Mouse (Mus musculus): ENCODE results near the gene Tcaf3.

The Tcaf3 gene

DNA sequence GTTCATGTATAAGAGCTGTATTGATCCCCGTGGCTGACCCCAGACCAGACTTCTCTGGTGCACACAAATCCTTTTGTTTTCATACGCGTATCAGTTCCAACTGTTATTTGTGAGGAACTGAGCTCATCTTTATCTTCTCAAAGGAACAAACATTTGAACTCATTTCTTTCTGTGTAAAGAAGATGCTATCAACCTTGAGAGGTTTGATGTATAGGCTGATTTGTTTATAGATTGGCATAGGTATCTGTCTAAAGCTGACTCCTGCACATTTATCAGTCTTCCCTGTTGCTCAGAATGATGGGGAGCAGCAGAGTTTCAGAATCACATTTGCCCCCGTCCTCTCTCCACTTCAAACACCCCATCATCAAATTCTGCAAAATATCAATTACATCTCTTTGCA lies at the start of gene Tcaf3:
TSS of gene Tcaf3 (minus strand) at position 101 of the 400 bp plus-strand sequence.
- no peak for DNase-seq (ENCODE audit: low read depth, low spot score)

DNA sequence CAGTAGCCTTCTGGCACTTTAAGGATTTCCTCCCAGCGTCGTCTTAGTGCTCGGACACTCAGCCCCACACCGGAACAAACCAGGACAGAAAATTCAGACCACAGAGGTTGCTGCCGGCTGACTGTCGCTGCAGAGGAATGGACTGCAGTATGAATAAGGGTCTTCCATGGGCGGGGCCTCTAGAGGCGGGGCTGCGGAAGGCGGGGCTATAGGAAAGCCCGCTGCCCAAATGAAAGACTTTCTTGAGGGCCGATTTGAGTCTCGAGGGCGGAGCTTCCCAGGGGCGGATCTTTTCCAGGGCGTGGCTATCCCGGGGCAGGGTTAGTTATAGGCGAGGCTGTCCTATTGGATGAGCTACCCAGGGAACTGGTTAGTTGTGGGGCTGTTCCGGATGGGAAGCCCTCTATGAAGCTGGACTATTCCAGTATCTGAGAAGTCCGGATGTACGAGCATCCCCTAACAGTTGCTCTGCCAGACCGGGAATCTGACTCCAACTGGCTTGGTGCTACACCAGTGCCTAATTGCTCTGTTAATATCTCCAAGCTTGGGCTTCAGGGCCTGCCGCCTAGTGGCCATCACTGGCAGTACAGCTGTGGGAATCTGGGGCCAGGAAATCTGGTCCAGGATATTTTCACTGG lies 47.5 kb upstream of the Tcaf3 start, which contains the start of gene Tcaf2:
TSS of gene Tcaf2 (minus strand) at position 343 of the 638 bp plus-strand sequence.
- DNase-seq (ENCODE audit: low read depth, low spot score): no peak

DNA sequence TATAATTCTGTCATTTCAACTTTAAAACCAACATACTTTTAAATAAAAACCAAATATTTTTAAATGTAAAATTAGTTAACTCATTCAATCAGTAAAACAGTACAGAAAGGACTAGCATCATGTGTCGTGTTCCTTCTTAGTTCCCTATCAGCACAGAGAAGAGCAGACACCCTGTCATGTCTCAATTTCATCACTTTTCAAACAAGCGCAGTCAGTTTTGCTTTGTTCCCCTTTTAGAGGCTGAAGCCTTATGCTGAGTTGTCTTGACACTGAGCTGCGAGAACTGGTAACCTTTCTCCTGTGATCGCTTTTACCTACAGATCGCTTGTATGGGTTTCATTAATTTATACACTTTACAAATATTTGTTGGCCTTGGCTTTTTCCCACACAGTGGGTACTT lies 36.9 kb upstream of the Tcaf3 start:
- DNase-seq (ENCODE audit: low read depth, low spot score): no peak

DNA sequence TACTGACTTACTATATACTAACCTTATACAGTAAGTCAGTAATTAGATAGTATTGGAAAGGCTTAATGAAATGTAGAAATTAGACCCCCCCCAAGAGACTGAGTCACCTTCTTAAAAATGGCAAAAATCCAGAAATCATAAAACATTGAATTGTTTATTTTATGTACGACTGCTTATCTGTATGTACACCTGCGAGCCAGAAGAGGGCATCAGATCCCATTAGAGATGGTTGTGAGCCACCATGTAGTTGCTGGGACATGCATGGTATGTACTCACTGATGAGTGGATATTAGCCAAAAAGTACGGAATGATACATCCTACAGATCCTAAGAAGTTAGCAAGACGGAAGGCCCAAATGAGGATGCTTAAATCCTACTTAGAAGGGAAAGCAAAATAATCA lies 33.9 kb upstream of the Tcaf3 start:
- no peak for DNase-seq (ENCODE audit: low read depth, low spot score)

DNA sequence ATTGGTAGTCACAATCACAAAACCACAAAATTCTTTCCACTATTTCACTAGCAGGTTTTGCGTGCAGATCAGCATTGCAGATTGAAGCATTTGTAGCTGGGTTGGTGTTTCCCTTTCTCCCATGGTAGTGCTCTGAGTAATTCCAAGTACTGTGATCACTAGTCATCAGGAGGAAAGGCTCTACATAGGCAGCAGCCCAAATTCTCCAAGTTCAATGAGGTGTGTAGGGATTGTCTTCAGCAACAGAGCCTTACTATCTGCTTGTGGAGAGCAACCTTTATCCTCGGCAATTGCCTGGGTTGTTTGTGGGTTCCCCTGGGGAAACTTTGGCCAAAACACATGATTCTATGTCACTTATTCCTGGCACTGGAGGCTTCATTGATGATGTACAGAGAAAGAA lies 19.4 kb upstream of the Tcaf3 start:
- DNase-seq (ENCODE audit: low read depth, low spot score): no peak

DNA sequence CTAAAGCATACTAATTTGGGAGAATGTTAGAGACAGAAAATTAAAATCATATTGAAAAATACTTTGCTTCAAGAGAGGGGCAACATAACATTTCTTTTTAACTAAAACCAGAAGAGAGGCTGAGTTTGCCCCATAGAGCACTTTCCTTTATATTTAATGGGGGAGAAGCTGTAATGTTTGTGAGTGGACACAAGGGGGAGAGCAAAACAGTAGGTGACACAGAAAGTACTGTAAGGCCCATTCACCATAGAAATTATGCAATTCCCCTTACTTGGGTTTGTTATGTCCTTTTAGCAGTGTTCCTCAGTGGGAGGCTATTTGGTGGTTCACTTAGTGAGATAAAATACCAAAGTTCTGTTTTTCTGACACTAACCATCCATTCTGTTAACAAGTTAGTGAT lies 14.7 kb upstream of the Tcaf3 start:
- DNase-seq (ENCODE audit: low read depth, low spot score): no peak

DNA sequence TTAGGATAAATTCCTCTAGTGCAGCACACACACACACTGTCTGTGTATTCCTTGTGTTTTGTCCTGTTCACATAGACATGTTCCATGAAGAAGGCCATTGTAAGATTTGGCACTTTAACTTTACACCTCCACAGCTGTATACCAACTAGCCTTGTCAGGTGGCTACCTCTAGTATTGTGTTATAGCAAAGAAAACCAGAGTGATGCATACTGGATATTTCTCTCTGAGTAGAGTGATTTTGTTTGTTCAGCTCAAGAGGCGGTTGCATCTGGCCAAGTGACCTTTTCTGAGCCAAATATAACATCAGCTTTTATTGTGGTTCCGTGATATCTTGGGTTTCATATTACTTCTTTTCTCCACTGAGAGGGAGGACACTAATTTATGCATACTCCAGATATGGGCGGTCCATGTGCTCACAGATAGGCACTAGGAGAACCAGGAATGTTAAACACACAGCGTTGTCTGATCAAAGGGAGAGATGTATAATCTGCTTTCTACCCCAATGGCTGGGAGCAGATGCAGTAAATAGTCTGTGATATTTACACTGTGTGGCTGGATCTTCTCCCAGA lies 13.5 kb upstream of the Tcaf3 start:
- DNase-seq (ENCODE audit: low read depth, low spot score): no peak

DNA sequence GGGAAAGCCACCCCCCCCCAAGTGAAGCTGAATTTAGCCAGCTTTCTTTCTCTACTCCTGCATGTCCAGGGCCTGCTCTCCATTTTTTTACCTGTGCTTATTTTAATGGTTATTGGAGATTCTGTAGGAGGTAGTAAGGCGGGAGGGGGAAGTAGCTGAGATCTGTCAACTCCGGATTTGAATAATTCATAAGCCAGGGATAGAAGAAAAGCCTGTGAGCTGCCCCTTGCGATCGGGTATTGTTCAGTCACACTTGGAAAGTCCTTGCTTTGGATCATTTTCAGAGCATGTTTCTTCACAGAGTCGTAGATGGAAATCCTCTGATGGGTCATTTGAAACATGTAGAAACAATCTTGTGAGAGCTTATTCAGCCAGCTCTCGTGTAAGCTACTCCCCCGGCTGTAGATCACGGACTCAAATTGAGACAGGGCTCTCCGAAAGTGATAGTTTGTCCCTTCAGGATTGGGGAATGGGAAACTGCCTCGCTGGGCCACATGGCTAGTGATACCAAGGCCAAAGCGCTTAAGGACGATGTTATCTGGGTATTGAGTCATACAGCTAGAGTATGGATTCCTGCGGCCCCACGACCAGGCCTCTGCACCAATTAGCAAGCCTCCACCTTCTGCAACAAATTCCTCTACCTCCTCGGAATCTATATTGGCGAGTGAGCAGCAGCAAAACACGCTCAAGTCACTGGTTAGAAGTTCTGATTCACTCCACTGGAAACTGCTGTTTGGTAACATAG lies 4.2 kb downstream of the Tcaf3 start:
- no peak for DNase-seq (ENCODE audit: low read depth, low spot score)

DNA sequence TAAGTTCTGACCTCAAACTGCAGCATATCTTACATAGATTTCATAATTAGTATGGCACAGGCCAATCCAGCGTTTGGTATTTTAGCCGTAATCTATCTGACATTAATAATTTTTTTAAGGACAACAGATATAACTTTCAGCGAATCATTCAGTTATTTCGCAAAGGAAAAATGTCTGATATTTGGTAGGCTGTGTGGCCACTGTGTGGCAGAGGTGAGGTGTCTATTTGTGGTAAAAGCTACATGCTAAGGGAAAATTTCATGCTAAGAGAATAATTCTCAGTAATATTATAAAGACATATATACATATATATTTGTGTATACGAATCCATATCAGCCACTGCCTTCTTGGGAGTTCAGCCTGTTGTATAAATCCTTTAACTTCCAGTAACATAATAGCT lies 10.9 kb downstream of the Tcaf3 start:
- no peak for DNase-seq (ENCODE audit: low read depth, low spot score)

DNA sequence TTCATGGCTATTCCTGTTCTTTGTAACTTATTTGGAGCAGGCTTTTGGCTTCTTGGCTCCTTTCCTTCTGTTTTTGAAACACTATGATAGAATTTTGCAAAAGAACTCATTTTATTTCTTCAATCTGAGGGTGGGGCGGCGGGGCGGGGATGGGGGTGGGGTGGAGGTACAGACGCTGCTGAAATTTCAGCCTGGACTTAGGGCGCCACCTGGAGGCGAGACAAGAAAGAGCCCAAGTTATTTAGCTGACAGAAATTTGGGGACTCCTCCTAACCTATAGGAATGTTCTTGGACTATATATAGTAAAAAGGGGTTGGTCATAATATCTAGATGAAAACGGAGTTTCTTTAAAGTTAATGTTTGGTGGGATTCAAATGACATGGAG lies 14.0 kb downstream of the Tcaf3 start:
- DNase-seq (ENCODE audit: low read depth, low spot score): peak; percentile 32

DNA sequence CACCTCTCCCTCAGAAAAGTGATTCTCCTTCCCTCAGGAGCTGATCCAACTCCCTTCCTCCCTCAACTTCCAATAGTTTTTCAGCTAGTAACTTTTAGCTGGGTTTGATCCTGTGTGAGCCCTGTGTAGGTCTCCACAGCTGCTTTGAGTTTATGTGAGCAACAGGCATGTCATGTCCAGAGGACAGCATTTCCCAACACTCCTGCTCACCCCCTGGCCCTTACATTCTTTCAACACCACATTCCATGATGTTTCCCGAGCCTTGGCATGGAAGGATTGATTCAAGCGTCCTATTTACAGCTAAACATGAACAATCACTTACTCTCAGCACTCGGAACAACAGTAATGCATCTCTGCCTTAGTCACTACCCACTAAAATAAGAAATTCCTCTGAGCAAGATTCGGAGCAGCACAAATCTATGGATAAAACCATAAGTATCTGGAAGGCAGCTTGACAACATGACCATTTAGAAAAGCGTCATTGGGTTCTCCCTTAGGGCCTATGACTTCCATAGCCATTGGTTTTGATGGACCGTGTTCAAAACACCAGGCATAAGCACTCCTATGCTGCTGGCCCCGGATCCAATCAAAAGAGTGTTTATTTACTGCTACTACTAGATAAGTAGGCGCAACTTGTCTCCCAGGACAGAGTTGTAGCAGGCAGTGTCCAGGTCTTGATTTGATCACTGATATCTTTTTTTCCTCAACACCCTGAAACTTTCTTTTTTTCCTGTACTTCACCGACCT lies 14.6 kb downstream of the Tcaf3 start:
- no peak for DNase-seq (ENCODE audit: low read depth, low spot score)

DNA sequence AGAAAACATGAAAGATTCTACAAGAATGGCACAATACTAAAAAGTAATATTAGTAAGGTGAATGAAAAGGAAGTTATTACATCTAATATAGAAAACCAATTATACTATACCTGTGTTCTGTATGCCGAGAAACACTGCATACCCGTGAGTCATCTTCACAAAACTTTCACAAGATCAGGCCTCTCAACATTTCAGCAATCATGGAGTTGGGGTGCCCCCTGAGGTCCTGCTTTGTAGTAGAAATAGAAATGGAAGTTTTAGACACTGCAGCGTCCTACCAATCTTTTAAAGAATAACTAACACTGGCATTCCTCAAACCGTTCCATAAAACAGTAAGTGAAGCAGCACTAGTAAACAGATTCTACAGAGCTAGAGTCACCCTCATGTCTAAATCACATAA lies 18.8 kb downstream of the Tcaf3 start:
- DNase-seq (ENCODE audit: low read depth, low spot score): no peak

DNA sequence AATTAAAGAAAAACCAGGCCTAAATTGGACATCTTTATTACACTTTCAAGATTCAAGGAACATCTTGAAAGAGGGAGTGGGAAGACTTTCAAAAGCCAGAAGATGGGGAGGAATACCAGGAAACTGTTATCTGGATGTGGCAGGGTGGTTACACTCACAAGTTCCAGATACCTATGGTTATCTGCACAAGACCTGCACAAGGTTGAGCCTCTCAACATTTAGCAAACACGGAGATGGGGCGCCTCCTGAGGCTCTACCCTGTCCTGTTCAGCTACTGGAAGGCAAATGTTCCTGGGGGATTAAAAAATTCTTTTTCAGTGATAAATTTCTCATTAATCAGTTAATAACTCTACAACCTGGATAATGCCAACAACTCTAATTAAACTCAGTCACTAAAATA lies 20.1 kb downstream of the Tcaf3 start:
- DNase-seq (ENCODE audit: low read depth, low spot score): no peak

DNA sequence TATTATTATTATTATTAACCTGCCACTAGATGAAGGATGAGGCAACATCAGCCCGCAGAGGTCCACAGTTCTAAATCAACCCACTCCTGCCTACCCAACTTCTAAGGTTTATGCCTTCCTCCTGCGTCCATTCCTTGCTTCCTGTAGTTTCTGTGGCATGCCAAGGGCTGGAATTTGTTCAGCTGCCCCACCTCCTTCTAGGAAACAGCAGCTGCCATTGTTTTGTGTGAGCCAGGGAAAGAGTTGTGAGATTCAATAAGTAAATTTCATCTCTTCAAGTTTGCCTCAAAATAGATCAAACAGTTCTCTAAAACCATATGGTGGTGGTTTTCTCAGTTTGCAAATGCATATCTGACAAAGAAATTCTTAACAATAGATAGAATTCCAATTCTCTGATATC lies 29.3 kb downstream of the Tcaf3 start:
- DNase-seq (ENCODE audit: low read depth, low spot score): no peak

DNA sequence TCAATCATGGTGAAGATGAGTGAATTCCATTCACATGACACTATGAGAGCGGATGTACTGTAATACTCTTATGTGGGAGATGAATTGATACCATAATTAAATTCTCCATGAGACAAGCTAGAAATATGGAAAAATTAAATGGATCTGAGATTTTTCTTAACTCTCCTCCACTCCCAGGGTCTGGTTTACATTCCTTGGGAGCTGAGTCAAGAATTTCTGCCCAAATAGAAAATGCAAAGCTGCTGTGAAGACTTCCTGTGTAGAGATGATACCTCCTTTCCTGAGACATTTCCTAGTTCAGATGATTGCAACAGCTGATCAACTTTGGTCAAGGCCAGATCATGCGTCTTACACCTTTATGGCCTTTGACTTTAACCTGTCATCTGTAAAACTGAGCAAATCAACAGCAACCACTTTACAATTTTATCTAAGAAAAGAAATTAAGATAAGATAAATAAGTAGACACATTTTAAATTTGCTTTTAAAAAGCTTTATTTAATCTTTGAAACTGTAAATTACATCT lies 31.4 kb downstream of the Tcaf3 start:
- DNase-seq (ENCODE audit: low read depth, low spot score): no peak

DNA sequence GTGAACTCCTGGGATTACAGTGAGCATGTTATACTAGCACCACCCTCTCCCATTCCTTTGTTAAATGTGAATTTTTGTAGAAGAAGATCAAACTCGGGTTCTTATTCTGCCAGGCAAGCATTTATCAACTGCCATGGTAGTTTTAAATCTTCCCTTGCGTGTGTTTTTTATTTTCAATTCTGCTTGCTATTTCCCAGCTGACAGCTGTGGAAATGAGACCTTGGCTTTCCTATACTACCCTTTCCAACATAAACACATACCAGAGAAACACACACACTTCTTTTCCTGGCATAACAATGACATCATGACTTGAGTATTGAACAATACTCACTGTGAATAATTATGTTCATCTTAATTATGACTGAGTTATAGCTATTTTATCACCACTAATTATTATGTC lies 35.2 kb downstream of the Tcaf3 start:
- no peak for DNase-seq (ENCODE audit: low read depth, low spot score)

DNA sequence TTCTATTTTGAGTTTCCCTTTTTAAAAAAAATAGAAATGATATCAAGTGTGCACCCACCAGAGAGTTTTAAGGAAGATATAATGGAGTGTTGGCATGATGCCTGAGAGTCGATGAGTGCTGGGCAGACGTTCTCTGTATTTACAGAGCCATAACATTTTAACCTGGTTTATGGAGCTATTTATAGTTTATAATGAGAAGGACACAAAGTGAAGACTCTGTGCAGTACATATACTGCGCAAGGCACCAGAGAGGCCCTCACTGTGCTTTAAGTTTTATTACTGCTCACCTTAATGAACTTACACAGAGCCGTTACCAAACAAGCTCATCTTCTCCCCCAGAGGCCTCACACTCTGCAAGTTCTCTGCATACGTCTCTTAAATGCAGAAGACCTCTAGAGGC lies 36.6 kb downstream of the Tcaf3 start:
- no peak for DNase-seq (ENCODE audit: low read depth, low spot score)

DNA sequence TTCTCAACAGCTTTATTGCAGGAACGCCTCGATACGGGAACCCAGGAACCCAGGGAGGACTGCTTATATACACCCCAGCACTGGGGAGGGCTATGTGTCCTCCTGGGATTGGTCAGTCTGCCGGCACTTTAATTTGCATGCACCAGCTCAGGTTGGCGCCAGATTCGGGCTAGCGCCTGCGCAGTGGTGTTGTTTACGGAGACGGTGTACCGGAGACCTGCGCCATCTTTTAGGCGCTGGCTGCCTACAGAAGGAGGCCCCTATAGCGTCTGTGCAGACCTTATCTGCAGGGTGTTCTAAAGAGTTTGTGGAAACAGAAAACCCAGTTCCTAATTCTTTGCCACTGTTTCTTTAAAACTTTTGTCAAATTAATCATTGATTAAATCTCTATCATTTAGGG lies 38.9 kb downstream of the Tcaf3 start:
- DNase-seq (ENCODE audit: low read depth, low spot score): no peak

DNA sequence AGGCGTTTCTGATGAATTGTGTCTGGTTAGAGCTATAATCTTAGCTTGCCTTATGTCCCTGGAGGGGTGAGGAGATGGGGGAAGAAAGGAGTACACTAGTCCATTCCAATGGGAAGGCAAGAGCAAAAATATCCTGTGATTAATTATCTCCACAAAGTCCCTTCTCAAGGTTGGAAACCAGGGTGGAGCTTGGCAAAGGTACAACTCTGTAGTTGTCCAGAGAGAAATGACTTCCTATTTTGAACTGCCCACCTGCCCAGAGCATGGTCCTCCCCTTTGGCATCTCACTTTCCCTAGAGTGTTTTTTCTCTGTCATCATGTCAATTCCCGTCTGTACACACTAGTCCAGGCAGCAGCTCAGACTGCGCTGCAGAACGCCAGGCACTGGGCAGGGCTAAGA lies 50.0 kb downstream of the Tcaf3 start, which contains the start of gene Olfr455:
TSS of gene Olfr455 (minus strand) at position 127 of the 400 bp plus-strand sequence.
- DNase-seq (ENCODE audit: low read depth, low spot score): no peak

DNA sequence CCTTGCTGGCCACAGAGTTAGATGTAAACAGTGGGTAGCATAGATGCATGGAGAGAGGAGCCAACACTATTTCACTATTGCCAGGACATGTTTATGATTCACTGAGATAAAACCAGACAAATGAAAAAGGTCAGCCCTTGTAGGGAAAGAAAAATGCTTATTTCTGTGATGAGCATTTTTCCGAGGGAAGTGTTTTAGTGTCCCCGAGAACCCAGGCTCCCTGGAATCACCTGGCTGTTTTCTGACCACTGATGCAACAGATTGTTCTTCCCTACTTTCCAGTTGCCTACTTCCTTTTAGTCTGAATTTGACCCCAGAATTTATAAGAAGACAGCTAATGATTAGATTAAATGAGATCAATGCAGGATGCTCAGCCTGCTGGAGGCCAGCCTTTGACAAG lies 51.3 kb downstream of the Tcaf3 start:
- no peak for DNase-seq (ENCODE audit: low read depth, low spot score)

DNA sequence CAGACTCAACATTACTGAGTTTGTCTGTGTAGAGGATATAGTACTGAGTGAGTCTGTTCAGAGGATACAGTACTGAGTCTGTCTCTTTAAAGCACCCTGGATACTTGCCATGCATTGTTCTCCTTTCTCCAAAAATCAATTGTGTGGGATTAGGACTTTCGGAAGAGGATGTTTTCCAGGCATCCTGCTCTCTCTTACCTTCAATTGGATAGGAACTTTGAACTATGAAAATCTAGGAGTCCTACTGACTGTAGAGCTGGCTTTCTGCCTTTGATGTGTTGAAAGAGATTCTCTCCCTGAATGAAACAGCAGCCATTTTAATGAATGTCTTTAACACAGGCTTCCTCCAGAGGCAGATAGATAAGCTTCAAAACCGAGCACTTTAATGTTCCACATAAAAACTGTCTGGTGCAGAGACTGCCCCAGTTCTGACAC lies 52.0 kb downstream of the Tcaf3 start:
- no peak for DNase-seq (ENCODE audit: low read depth, low spot score)

DNA sequence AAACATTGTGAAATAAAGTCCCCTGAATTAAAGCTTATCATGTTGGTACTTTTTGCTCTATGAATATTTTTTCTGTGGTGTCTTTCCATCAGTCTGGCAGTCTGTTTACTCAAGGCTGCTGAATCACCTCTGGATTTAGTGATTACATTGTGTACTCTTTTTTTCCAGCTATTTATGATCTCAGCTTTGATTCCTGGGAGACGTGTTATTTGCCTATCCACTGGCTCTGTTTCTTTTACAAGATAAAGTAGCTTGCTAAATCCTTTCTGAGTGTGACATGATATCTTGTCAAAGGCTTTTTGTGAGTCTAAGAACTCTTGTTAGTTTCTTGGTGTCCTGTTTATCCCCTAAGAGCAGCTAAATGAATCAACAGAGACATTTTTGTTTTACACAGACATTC lies 52.6 kb downstream of the Tcaf3 start:
- DNase-seq (ENCODE audit: low read depth, low spot score): no peak
